Mouse (Mus musculus) cerebellum, adult 2 months (tissue): ENCODE measurements at regions not wholly inside any gene's neighbourhood (a gene's known extent, or its start where the extent isn't known, plus 50 kb on each side); places are given as distances from the start of the nearest gene placed in this dataset.

Experiments
- CTCF ChIP-seq: fragments of 200-500 bp; IDR thresholded peaks from 2 replicates; pipeline ENCODE4 v1.5.1; 2011; ENCODE audit warnings: low read depth, mild to moderate bottlenecking, control low read depth, low read length, moderate library complexity, borderline replicate concordance; ENCODE audit not compliant: insufficient read depth
- POLR2A ChIP-seq: fragments of 200-500 bp; IDR thresholded peaks from 2 replicates; pipeline ENCODE4 v1.6.1; 2011; ENCODE audit warnings: low read length, control low read depth, borderline replicate concordance; ENCODE audit not compliant: insufficient read depth

GRCm38 (mm10) chr4:125300503-125301457, 173.1 kb upstream of the Zc3h12a start:
- TF ChIP-seq POLR2A, result no peak
- TF ChIP-seq CTCF, result no peak
